Mouse (Mus musculus): ENCODE measurements at regions not wholly inside any gene's neighbourhood (a gene's known extent, or its start where the extent isn't known, plus 50 kb on each side); places are given as distances from the start of the nearest gene placed in this dataset.

- DNase-seq (ENCODE audit: low spot score in 2 of 2) = no peak
Measured at GRCm38 (mm10) chr13:80946034-80946433, 62.9 kb downstream of the Arrdc3 start.

- DNase-seq (ENCODE audit: low spot score in 2 of 2) = no peak
Measured at GRCm38 (mm10) chr13:80947705-80948104, 64.5 kb downstream of the Arrdc3 start.

GRCm38 (mm10) chr13:80949133-80949697 lies 66.0 kb downstream of the Arrdc3 start:
- peak; percentile 67 to 72 for DNase-seq (ENCODE audit: low spot score in 2 of 2)

- DNase-seq (ENCODE audit: low spot score in 2 of 2) = no peak
Measured at GRCm38 (mm10) chr13:80950239-80950638, 67.1 kb downstream of the Arrdc3 start.

GRCm38 (mm10) chr13:80950803-80951202 lies 67.6 kb downstream of the Arrdc3 start:
- no peak for DNase-seq (ENCODE audit: low spot score in 2 of 2)

- DNase-seq (ENCODE audit: low spot score in 2 of 2) = peak; percentile 43 to 53
Measured at GRCm38 (mm10) chr13:80951327-80951726, 68.1 kb downstream of the Arrdc3 start.

- DNase-seq (ENCODE audit: low spot score in 2 of 2) = no peak
Measured at GRCm38 (mm10) chr13:80952851-80953250, 69.7 kb downstream of the Arrdc3 start.

GRCm38 (mm10) chr13:80954059-80954645 lies 71.0 kb downstream of the Arrdc3 start:
- DNase-seq (ENCODE audit: low spot score in 2 of 2) = no peak

GRCm38 (mm10) chr13:80956966-80957365 lies 73.8 kb downstream of the Arrdc3 start:
- DNase-seq (ENCODE audit: low spot score in 2 of 2) = no peak

- DNase-seq (ENCODE audit: low spot score in 2 of 2) = no peak
Measured at GRCm38 (mm10) chr13:80957419-80958139, 74.4 kb downstream of the Arrdc3 start.

GRCm38 (mm10) chr13:80959763-80960162 lies 76.6 kb downstream of the Arrdc3 start:
- DNase-seq (ENCODE audit: low spot score in 2 of 2) = no peak

GRCm38 (mm10) chr13:80961985-80962617 lies 78.9 kb downstream of the Arrdc3 start:
- no peak for DNase-seq (ENCODE audit: low spot score in 2 of 2)

GRCm38 (mm10) chr13:80962789-80963590 lies 79.8 kb downstream of the Arrdc3 start:
- peak; percentile 81 for DNase-seq (ENCODE audit: low spot score in 2 of 2)

GRCm38 (mm10) chr13:80963591-80963940 lies 80.4 kb downstream of the Arrdc3 start:
- no peak for DNase-seq (ENCODE audit: low spot score in 2 of 2)

GRCm38 (mm10) chr13:80971664-80972063 lies 88.5 kb downstream of the Arrdc3 start:
- no peak for DNase-seq (ENCODE audit: low spot score in 2 of 2)

GRCm38 (mm10) chr13:80974424-80974823 lies 91.2 kb downstream of the Arrdc3 start:
- DNase-seq (ENCODE audit: low spot score in 2 of 2) = no peak

- peak; percentile 30 to 40 for DNase-seq (ENCODE audit: low spot score in 2 of 2)
Measured at GRCm38 (mm10) chr13:80977266-80977665, 94.1 kb downstream of the Arrdc3 start.

- DNase-seq (ENCODE audit: low spot score in 2 of 2) = no peak
Measured at GRCm38 (mm10) chr13:80981201-80981600, 98.0 kb downstream of the Arrdc3 start.

- DNase-seq (ENCODE audit: low spot score in 2 of 2) = no peak
Measured at GRCm38 (mm10) chr13:80986657-80987056, 103.5 kb downstream of the Arrdc3 start.

GRCm38 (mm10) chr13:80989756-80990155 lies 106.6 kb downstream of the Arrdc3 start:
- DNase-seq (ENCODE audit: low spot score in 2 of 2) = peak; percentile 51 to 65

- no peak for DNase-seq (ENCODE audit: low spot score in 2 of 2)
Measured at GRCm38 (mm10) chr13:80992342-80992741, 109.2 kb downstream of the Arrdc3 start.
